Mouse (Mus musculus) spleen, adult 2 months (tissue): ENCODE results near the gene Macrod2. TPM values are rescaled to one million over a fixed set of nuclear protein-coding genes. Genes with fewer than 3 reads are reported as not detected.

Experiments
- DNase-seq, 2 experiments: peaks; one replicate each; pipeline versions ENCODE4 v3.0.0 to v3.0.0-alpha.2; 2012 to 2021; ENCODE audit warnings: low spot score in 2 of 2, low read depth in 1 of 2
- H3K27ac ChIP-seq: fragments of 200-500 bp; 2 replicates; pipeline ENCODE4 v1.5.1; 2012; ENCODE audit warnings: low read length, inconsistent platforms; ENCODE audit not compliant: insufficient read depth
- H3K27me3 ChIP-seq: fragments of 200-500 bp; 2 replicates; pipeline ENCODE4 v1.6.1; 2012; ENCODE audit warnings: mild to moderate bottlenecking, moderate library complexity, low read length, inconsistent platforms; ENCODE audit not compliant: control insufficient read depth, insufficient read depth
- H3K36me3 ChIP-seq: fragments of 200-500 bp; 2 replicates; pipeline ENCODE4 v1.6.1; 2012; ENCODE audit warnings: mild to moderate bottlenecking, low read length, inconsistent platforms; ENCODE audit not compliant: control insufficient read depth, insufficient read depth
- H3K4me1 ChIP-seq: fragments of 200-500 bp; 2 replicates; pipeline ENCODE4 v1.6.1; 2011; ENCODE audit warnings: inconsistent platforms; ENCODE audit not compliant: control insufficient read depth, insufficient read depth, insufficient read length
- H3K4me3 ChIP-seq: fragments of 200-500 bp; 2 replicates; pipeline ENCODE4 v1.5.1; 2011; ENCODE audit warnings: mild to moderate bottlenecking, inconsistent platforms; ENCODE audit not compliant: insufficient read depth, insufficient read length; ENCODE audit errors: extremely low read depth
- CTCF ChIP-seq: fragments of 200-500 bp; IDR thresholded peaks from 2 replicates; pipeline ENCODE4 v1.5.1; 2011; ENCODE audit warnings: mild to moderate bottlenecking, inconsistent platforms; ENCODE audit not compliant: insufficient read depth, insufficient read length, insufficient replicate concordance; ENCODE audit errors: extremely low read depth
- POLR2A ChIP-seq: fragments of 200-500 bp; IDR thresholded peaks from 2 replicates; pipeline ENCODE4 v1.6.1; 2011; ENCODE audit warnings: low read depth, low read length, inconsistent platforms
- WGBS: fragments of 180-500 bp; shearing (Covaris S2); methylation state at CpG from one replicate; pipeline ENCODE4 v1.1.7; 2018; 5-methylcytosine and 5-hydroxymethylcytosine counted together
- polyA plus RNA-seq: library from polyadenylated mRNA; depleted of rRNA; stranded (reverse); fragments of >200 nt; gene quantifications from 2 replicates; pipeline ENCODE4 v1.2.3, GENCODE M21; 2012

Gene Macrod2
- polyA plus RNA-seq, 1 experiment, result 2.2 TPM

GRCm38 (mm10) chr2:141234724-141235453, 839.8 kb downstream of the Macrod2 start:
- H3K27me3 ChIP-seq, result no peaks in the 10 kb centered on the region
- DNase-seq, result no peak
- TF ChIP-seq POLR2A, result no peak
- no peak for TF ChIP-seq CTCF
- H3K27ac ChIP-seq, result no peak overlapping the region
- no peaks in the 10 kb centered on the region for H3K36me3 ChIP-seq
- no peak overlapping the region for H3K4me3 ChIP-seq
- no peaks in the 10 kb centered on the region for H3K4me1 ChIP-seq
- WGBS, result 75% methylated on average over 5 of the region's 5 CpGs

- no peak for DNase-seq
Observed at GRCm38 (mm10) chr2:141247680-141248079, 852.6 kb downstream of the Macrod2 start.

GRCm38 (mm10) chr2:141264582-141264981, 869.5 kb downstream of the Macrod2 start:
- 86% methylated on average over 4 of the region's 4 CpGs for whole genome bisulfite sequencing
- no peak for DNase-seq

More at GRCm38 (mm10) chr2:141247680-141248079, 852.6 kb downstream of the Macrod2 start:
- WGBS, result 82% methylated on average over 2 of the region's 2 CpGs
- Histone ChIP-seq H3K36me3 (no peaks in the 10 kb centered on the region), H3K4me3 (no peak overlapping the region), H3K27me3 (no peaks in the 10 kb centered on the region), H3K27ac (no peak overlapping the region), H3K4me1 (no peaks in the 10 kb centered on the region)
- TF ChIP-seq CTCF (no peak), POLR2A (no peak)

GRCm38 (mm10) chr2:141266591-141266990, 871.5 kb downstream of the Macrod2 start:
- no peak for TF ChIP-seq POLR2A
- TF ChIP-seq CTCF, result no peak
- Histone ChIP-seq H3K4me1 (no peaks in the 10 kb centered on the region), H3K4me3 (no peak overlapping the region), H3K27me3 (no peaks in the 10 kb centered on the region), H3K27ac (no peak overlapping the region), H3K36me3 (no peaks in the 10 kb centered on the region)
- no peak for DNase-seq

More at GRCm38 (mm10) chr2:141264582-141264981, 869.5 kb downstream of the Macrod2 start:
- no peaks in the 10 kb centered on the region for H3K36me3 ChIP-seq
- no peak overlapping the region for H3K4me3 ChIP-seq
- no peaks in the 10 kb centered on the region for H3K4me1 ChIP-seq
- no peaks in the 10 kb centered on the region for H3K27me3 ChIP-seq
- TF ChIP-seq CTCF (no peak), POLR2A (no peak)
- no peak overlapping the region for H3K27ac ChIP-seq

GRCm38 (mm10) chr2:141271541-141271940, 876.4 kb downstream of the Macrod2 start:
- no peak for DNase-seq
- Histone ChIP-seq H3K27me3 (no peaks in the 10 kb centered on the region), H3K27ac (no peak overlapping the region), H3K4me1 (no peaks in the 10 kb centered on the region), H3K4me3 (no peak overlapping the region), H3K36me3 (no peaks in the 10 kb centered on the region)
- TF ChIP-seq CTCF (no peak), POLR2A (no peak)
- WGBS, result 77% methylated on average over 4 of the region's 4 CpGs

GRCm38 (mm10) chr2:141272966-141273365, 877.9 kb downstream of the Macrod2 start:
- H3K36me3 ChIP-seq, result no peaks in the 10 kb centered on the region
- H3K27me3 ChIP-seq, result no peaks in the 10 kb centered on the region
- no peak for DNase-seq
- no peak for TF ChIP-seq CTCF
- TF ChIP-seq POLR2A, result no peak
- 90% methylated on average over 4 of the region's 4 CpGs for WGBS
- no peaks in the 10 kb centered on the region for H3K4me1 ChIP-seq
- no peak overlapping the region for H3K4me3 ChIP-seq
- H3K27ac ChIP-seq, result no peak overlapping the region

GRCm38 (mm10) chr2:141274262-141274661, 879.2 kb downstream of the Macrod2 start:
- TF ChIP-seq POLR2A (no peak), CTCF (no peak)
- 34% methylated on average over 2 of the region's 2 CpGs for WGBS
- Histone ChIP-seq H3K4me3 (no peak overlapping the region), H3K27me3 (no peaks in the 10 kb centered on the region), H3K27ac (no peak overlapping the region), H3K36me3 (no peaks in the 10 kb centered on the region), H3K4me1 (no peaks in the 10 kb centered on the region)
- no peak for DNase-seq
